Mouse (Mus musculus) right cerebral cortex, postnatal 36 days (tissue): ENCODE data around the gene Pigv.

Experiments
- DNase-seq, 2 experiments: peaks; one replicate each; pipeline ENCODE4 v3.0.0; 2022; ENCODE audit warnings: low spot score in 2 of 2, mixed read lengths in 1 of 2

Pigv gene

DNA sequence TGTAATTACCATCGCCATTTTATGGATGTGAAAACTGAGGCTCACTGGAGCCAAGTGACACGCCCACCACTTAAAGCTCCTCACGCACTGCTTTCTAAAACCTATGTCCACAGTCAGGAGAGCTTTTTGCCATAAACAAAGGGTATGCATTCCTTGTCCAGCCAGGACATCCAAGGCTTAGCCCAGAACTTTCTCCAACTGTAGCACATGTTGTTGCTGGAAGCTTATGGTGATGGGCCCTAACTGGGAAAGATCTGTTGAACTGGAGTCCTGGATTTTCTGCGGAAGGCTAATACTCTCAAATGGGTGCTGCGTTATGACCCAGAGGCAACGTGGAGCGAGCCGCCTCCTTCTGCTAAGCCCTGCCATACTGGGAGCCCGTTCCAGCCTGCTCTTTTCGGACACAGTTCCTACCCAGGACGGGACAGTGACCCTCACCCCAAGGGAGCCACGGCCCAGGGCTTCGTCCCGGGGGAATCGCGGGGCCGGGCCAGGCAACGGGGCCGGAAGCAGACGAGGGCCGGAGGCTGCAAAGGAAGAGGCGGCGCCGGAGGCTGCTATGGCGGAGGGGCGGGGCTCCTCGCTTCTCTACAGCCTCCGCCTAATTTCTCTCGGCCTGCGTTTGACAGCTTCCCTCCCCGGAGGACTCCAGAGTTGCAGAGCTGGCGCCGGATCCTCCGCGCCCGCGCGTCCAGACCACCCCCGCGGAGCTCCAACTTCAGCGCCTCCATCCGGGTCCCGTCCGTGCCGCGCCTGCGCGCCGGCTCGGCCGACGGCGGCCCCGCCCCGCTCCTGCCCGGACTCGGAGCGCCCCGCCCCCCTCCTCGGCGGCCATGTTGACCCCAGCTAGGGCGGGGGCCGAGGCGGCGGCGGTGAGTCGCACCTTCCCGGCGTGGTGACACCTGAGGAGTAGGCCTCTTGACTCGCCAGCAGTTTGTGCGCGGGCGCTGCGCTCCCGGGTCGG is at the start of gene Pigv:
Gene Pigv, minus strand, starts transcription at position 767 of the 964 bp plus-strand sequence.
- peak; percentile 88 for DNase-seq

DNA sequence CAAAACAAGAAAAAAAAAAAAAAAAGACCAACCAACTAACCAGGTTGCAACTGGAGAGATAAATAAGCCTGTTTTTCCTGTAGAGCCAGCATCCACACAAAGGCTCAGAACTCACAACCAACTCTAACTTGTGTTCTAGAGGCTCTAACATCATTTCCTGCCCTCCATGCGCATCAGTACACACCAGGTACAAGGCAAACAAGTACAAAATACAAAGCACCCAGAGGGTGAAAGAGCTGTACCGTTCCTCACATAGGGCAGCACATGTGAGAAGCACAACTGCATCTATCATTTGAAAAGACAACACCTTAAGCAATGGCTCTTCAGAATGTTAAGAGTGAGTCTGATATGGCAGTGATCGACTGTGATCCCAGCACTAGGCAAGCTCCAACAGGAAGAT is 47.3 kb upstream of the Pigv start:
- no peak for DNase-seq

DNA sequence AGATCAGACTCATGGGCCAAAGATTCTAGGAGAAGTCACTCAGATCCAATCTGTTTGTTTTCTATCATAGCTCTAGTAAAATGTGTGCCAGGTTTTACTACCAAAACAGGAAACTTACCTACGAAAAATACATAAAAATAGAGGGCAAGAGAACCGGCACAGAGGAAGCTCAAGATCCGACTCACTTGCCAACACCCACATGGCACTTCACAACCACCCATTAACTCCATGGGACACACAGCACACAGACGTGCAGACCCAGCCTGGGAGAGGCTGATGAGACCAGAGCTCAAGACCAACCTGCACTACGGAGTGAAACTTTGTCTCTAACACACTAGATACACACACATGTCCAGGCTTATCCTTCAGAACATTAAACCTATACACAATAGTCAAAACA is 40.3 kb upstream of the Pigv start:
- no peak for DNase-seq

DNA sequence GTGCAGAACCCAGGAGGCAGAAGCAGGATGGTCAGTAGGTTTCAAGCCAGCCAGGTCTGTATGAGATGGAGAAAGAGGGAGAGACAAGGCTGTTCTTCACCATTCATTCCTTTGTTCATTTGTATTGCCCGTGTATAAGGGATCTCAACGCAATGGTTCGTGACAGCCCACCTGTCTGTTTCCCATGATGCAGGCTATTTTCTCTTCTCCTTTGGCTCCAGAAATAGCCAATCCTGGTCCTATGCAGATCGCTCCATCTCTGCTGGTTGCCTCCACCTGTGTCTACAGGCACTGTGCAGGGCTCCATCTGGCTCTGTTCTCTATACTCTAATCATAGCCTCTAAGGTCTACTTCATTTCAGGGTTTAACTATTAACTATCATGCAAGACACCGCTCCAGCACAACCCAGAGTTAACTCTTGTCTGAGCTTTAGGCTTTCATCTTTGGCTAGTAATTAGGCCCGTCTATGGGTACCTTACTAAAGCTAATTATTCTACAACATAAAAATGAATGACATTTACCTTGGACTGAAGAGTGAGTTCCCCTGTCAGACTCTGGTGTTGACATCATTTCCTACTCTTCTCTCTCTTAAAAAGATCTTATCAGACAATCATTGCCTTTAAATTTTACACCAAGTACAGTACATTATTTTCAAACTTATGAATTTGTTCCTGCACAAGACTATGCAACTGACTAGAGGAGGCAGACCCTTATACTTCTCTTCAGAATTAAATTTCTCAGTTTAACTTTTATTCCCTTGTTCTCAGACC is 39.0 kb upstream of the Pigv start:
- no peak for DNase-seq

DNA sequence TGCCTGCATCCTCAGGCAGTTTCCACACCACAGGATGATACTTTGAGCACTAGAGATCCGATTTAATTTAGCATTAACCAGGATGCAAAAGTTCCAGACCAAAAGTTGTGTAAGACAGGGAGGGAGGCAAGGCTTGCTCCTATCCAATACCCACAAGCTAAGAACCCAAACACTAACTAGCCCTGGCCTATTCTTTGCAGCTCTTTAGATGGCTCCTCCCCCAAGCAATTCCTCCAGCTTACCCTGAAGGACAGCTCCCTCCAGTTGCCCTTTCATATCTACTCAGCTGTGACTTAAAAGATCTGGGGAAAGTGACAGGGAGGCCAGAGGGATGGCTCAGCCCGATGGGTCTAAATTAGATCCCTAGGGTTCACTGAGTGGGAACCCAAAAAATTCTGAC is 36.9 kb upstream of the Pigv start:
- no peak for DNase-seq

DNA sequence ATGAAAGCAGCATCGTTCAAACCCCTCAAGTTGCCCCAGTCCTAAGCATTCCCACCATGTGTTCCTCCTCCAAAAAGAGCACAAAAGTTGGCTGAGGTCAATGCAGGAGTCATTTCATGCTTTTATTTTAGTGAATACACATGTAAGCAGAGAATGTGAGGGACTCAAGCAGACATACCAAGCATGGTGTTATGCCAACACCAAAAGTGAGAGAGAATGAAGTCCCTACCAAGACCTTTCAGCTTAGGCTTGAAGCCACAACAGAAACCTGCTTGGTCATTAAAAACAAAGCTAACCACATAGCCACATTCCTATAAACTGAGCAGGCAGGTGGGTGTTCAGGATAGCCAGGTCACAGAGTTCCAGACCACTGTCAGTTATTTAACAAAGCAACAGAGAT is 35.0 kb upstream of the Pigv start:
- no peak for DNase-seq

DNA sequence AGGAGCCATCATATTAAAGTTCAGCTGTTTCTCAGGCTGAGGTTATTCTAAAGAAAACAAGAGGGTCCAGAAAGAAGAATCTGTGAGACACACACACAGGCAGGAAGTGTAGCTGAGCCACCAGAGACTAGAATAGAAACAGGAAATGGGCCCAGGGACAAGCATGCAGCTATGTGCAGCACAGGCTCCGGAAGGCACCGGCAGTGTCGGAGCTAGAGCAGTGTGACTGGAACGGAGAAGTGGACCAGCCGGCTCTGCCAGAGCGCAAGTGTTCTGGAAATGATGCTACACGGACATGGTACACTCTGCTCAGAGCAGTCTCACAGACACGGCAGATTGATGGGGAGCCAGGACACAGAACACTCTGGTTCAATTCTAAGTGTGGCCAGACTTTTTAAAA is 34.5 kb upstream of the Pigv start:
- peak; percentile 32 to 69 for DNase-seq

DNA sequence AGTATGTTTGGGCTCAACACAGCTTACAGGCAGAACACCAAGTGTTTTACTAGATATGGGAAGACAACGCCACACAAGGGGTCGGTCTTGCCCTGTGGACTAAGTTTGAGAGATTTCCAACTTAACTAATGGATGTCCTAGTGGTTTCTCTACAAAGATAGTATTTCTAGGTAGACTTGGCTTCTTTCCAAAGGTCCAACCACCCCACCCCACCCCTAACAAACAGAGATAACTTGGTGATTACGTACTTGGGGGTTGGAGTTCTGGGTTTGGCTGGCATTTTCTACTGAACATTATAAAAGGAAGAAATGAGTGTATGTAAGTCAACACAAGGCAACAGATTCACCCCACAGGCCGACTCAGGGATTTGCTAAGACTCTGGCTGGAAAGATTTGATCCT is 32.6 kb upstream of the Pigv start:
- no peak for DNase-seq

DNA sequence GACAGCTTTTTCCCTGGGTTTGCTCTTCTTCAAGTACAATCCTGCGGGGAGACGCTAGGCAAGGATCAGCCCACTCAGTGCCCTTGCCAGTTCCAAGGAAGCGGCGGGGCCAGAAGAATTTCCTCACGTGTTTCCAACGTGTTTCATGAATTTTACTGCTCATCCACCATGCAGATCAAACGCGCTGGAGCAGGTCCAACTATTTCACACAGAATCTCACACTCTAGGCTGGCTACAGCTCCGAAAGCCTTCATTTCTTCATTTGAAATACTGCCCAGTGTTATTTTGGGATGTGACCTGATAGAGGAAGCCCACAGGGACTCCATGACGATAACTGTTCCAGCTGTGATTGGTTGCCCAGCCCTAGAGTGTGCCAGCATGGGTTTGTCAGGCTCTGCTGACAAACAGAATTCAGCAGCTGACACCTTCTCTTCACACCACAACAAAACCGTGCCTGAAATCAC is 28.5 kb upstream of the Pigv start:
- DNase-seq = peak; percentile 43 to 52

DNA sequence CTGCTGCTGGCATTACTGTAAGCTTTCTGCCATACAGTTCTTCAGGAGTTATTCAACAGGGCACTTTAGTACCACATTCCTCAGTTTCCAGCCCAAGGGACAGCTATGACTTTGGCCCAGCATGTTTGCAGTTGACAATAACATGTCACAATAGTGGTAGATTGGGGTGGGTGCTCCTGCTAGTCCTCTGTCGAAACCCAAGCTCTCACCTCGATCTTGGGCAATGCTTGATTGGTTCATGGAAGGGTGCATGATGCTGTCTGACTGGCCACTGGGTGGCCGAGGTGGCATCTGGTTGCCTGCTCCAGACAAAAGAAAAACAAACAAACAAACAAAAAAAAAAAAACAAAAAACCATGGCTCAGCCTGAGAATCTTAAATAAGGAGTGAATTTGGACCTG is 22.9 kb upstream of the Pigv start:
- no peak for DNase-seq

DNA sequence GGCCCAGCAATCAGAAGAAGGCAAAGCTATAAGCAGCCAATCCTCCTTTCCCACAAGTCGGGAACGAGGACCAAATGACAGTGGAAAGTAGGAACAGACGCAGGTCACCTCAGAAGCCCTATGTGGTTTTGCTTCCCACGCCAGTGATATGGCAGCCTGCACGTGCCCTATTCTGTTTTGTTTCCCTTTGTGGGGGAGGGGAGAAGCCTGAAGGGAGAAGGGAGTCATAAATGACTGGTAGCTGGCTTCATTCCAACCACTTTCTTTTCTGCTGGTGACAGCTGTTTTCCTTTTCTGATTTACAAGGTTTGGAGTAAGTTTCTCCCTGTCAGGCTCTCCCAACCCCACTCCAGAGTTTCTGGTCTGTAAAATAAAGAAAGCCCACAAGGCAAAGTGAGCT is 17.8 kb upstream of the Pigv start:
- no peak for DNase-seq

DNA sequence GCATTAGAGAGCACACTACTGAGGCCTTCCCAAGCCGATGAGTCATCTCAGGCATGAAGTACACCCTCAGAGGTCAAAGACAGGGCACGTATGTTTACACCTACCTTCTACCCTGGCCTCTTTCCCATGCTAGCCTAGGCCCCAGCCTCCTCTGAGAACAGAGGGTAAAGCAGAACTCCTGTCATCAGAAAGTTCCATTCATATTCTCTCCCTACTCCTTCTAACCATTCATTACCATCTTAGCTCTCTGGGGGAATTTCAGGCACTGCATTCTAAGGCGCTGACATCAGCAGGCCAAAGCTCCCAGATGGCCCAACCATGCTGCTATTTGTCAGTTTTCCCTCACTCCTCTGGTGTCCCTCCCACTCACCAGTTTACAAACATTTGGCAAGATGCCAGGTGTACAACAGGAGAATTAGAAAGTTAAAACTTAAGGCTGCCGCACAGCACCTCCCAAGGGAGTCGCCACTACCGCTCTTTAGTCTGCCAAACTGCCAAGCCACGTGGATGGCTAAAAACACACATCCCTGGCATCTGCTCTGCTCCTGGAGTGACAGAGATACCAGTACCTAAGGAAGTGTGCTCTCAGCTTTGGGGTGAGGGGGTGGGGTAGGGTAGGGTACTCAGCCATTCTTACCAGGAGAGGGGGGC is 16.1 kb upstream of the Pigv start:
- no peak for DNase-seq

DNA sequence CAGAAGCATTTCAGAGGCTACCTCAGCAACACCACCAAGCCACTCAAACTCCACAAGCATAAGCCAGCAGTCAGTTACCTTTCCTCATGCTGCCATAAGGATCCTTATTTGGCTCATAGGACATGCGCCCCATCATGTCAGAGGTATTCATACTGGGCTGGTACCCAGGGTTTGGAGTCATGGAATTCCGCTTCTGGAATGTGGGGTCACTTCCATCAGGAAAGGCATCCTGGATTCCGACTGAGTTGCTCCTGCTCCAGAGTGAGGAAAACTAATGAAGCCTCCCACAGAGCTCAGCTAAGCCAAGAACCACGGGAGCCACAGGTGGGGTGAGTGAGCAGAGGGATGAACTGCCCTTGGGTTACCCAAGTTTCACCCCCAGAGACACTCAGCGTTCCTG is 14.7 kb upstream of the Pigv start:
- no peak for DNase-seq

DNA sequence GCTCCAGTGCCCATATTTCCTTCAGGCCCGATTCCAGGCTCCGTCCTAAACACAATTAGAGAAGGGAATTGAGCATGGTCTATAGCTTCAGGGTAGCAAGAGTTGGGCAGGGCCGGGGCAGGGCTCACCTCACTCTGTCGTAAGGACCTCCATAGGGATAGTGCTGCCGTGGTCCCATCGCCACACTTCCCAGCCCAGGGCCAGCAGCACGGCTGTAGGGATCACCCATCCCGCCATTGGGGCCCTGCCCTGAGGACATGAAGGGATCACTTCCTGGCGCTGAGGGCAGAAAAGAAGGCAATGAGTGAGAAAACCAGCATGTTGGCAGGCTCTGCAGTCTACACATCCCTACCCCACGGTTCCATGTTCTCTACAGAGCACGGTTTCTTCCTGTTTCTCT is 14.1 kb upstream of the Pigv start:
- no peak for DNase-seq

DNA sequence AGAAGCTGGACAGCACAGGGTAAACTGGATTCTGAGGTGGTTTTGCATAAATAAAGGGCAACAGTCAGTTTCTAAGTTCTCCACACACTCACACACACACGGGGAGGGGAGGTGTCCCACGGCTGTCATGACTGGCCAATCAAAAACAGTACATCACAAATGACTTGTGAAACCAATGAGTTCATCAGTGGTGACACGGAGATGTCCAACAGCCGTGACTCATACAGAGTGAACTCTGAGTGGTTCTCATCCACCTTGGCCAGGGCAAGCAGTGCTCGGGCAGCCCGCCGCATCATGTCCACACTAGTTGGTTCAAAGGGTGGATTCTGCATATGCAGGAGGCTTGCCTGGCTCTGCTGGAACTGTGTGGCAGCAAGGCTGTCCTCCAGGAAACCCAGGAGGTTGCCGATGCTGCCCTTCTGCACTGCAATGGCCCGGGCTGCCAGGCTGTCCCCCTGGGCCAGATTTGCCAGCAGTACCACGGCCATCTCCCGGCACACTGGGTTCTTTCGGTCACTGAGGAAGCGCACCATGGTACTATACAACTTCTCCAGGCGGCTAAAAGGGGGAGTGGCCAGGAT is 7.8 kb upstream of the Pigv start:
- DNase-seq = no peak

DNA sequence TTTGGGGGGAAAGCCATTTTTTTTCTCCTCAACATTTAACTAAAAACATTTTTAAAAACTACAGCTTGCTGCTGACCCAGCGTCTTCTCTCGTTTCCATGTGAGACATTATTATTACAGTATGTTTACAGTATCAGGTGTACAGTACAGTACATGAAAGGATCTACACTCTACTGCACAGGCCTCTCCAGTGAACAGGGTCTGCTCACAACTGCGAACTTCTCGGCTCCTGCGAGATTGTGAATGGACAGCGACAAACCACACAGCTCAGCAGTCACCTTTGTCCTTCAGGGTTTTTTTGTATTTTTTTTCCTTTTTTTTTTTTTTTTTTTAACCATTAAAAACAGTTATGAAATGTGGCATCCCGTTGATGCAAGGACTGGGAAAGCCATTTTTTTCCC is 7.2 kb upstream of the Pigv start:
- no peak for DNase-seq

DNA sequence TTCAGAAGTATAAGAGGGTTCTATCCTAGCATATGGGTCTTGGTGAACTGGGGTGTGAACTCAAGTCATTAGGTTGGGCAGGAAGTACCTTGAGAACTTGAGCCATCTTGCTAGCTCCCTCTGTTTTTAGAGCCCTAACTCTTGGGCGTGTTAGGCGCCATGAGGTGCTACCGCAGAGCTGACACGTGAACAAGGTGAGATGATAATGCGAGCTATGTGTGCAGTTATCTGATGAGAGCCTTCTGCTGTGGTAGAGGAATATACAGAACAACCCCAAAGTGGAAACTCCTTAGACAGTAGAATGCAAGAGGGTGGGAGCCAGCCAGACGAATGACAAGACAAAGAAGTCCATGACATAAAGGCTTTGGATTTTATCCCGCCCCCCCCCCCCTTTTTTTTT is 4.8 kb upstream of the Pigv start:
- DNase-seq = no peak

DNA sequence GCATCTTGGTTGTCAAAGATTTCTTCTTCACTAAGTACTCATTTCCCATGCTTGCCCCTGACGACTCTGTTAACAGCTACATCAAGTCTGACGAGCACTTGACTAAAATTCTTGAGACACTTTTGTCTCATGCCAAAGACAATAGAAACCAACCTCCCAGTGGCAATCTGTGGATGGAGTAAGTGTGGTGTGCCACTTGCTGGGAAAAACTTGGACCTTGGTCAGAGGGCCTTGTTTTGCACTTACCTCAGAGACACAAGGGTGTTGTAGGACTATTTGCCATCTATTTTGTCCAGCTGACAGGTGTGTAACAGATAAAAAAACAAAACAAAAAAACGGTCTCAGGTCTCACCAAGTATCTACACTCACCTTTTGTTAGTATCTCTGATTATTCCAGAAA is 3.7 kb upstream of the Pigv start:
- no peak for DNase-seq

DNA sequence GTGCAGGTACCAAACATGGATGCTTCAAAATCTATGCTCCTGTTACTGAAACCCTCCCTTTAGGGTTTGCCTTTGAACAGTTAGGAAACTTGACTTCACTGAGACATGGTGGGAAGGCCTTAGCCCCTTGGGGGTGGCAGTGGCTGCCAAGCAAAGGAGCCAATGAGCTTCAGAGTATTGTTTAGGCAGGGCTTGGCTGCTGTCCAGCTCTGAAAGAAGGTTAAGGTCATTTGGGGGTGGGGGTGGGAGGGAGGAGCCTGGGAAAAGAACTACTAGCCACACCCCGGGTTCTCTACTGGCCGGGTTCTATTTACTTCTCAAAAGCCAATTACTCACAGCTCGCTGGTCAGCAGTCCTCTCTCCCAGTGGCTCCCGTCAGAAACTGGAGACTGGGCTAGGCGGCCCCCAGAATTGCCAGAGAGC is 3.2 kb upstream of the Pigv start:
- DNase-seq = peak in 1 of 2 experiments; percentile 30

DNA sequence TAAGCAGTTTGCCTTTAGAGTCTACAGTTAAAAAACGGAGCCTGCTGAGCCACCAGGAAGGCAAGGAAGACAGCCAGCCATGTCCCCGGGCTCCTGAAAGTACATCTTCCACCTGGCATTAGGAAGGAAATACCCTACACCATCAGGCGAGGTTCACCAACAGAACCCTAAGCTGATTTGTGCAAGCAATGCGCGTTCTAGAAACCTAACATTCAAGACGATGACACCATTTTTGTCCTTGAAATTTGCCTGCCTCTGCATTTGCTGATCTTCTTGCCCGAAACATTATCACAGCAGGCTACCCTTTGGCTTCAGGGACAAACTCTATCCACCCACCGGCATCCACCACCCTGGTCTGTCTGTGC is 1.9 kb upstream of the Pigv start:
- no peak for DNase-seq

DNA sequence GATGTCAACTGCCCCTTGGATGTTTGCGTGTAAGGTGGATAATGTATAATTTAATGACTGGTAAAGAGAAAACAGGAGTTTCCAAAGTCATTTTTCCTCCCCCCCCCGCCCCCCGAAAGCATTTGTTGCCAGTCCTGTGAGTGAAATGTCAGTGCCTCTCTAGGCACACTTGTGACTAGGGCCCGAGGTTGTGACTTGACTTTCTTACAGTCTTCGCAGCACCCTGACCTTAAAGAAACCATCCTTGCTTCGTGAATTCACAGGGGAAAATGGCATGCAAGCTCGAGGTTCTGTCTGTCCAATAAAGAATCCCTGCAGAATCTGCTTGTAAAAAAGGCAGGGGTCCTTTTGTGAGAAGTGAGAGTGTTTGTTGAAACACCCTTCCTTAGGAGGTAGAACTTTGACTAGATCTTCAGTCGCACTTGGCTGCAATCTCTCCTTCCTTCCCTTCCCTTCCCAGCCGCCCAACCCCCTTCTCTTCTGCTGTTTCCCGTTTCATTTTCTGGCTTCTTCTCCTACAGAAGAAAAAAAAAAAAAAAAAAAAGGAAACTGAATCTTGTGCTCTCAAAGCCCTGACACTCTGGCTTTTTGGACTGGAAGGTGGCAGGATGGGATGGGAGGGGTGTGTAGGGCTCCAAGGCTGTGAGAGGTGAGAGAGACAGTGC is 1.4 kb upstream of the Pigv start:
- no peak for DNase-seq
